Mouse (Mus musculus) mouse embryonic stem cell (cell line): ENCODE measurements around the gene Apaf1.

Experiments used
- in situ Hi-C, 2 experiments: fragments of 300-500 bp; cut with MboI; formaldehyde crosslinking; loops; 1 replicate in 1 of 2; 3 replicates in 1 of 2; pipeline ENCODE4 v1.14.3; 2019 to 2020; ENCODE audit warnings: low sequenced_read_pairs in 2 of 2, low pct_unique_long_range_greater_than_20kb in 1 of 2, mixed read lengths in 1 of 2; ENCODE audit not compliant: unreplicated experiment in 1 of 2

The Apaf1 gene

DNA sequence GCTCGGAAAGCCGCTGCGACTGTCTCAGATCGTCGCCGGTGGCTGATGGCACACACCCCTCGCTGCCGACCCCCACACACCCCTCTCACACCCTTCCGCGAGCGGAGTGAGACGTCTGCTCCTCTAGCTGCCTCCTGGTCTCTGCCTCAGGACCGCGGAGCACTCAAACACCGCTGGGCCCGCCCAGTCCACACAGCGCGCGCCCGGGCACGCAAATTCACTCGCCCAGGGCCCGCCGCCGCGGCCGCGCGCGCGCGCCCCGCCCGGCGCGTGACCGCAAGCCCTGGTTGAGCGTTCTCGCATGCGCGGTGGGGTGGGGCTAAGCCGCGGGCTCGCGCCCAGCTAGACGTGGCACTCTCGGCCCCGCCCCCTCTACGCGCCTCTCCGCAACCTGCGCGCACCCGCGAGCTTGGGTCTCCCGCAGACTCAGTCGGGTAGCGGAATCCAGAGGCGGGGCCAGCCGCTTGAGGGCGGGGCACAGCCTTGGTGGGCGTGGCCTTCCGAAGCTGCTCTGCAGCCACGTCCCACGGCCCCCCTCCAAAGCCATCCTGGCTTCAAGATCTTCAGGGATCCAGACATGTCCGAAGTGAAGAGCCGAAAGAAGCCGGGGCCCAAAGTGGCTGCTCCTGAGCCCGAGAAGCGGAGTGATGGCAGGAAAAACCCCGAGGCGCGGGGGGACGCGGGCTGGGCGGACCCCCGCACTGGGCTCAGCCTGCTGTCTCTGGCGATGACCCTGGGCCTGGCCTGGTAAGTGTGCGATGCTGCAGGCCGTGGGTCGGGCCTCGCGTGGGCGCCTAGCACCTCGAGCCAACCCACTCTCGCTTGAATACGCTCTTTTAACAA is at the start of gene Apaf1, which contains the start of gene Ikbip:
TSS of gene Apaf1 (minus strand) at position 221 of the 843 bp plus-strand sequence.
TSS of gene Ikbip (plus strand) at position 391 of the 843 bp plus-strand sequence.
- in situ Hi-C loops = no loop called here

DNA sequence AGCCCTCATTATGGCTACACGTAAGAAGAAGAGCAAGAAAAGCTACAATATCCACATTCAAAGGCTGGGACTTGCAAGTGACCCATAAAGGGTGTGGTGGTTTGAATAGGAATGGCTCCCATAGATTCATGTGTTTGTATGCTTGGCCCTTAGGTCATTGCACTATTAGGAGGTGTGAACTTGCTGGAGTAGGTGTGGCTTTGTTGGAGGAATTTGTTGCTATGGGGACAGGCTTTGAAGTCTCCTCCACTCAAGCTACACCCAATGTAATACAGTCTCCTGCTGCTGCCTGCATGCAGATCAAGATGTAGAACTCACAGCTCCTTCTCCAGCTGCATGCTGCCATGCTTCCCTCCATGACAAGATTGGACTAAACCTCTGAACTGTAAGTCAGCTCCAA is 49.0 kb upstream of the Apaf1 start:
- in situ Hi-C loops = no loop called here

DNA sequence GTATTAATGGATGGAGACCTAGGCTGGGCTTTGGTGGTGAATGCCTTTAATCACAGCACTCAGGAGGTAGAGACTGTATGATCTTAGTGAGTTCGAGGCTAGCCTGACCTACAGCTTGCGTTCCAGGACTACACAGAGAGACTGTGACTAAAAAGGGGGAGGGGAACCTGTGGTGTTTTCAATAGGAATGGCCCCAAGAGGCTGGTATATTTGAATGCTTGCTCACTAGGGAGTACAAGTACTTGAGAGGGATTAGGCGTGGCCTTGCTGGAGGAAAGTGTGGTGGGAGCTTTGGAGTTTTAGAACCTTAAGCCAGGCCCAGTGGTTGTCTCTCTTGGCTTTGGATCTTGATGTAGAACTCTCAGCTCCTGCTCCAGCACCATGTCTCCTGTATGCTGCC is 48.2 kb upstream of the Apaf1 start:
- in situ Hi-C loops = no loop called here

DNA sequence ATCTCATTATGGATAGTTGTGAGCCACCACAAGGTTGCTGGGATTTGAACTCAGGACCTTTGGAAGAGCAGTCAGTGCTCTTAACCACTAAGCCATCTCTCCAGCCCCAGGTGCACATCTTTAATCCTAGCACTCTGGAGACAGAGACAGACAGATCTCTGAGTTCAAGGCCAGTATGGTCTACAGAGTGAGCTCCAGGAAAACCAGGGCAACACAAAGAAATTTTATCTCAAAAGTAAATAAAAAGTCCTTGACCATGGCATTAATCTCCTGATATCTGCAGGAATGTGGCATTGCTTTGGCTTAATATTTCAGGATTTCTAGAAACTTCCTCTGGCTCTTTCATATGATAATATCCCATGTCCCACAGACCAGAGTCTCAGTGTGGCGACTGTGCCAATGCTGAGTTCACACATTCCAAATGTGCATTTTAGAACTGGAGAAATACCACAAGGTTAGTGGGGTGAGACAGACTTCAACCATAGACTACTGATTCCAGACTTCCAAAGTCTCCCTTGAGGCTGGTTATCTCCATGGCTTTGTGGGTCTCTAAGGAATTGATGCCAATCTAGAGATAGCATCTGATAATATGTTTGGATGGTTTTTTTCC is 46.1 kb upstream of the Apaf1 start:
- in situ Hi-C loops = no loop called here

DNA sequence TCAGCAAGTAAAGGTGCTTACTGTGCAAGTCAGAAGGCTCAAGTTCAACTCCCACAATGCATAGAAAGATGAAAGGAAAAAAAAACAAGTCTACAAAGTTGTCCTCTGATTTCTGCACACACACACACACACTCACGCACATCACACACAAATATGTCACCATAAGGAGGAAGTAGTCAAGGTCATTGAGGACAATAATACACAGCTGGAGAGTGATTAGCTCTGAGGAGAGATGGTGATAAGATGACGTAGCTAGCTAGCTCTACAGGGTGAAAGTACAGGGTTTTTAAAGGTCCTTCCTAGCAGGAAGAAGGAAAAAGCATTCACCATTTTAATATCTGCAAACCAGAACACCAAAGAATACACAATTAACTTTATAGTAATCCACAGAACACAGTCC is 44.8 kb upstream of the Apaf1 start:
- in situ Hi-C loops = no loop called here

DNA sequence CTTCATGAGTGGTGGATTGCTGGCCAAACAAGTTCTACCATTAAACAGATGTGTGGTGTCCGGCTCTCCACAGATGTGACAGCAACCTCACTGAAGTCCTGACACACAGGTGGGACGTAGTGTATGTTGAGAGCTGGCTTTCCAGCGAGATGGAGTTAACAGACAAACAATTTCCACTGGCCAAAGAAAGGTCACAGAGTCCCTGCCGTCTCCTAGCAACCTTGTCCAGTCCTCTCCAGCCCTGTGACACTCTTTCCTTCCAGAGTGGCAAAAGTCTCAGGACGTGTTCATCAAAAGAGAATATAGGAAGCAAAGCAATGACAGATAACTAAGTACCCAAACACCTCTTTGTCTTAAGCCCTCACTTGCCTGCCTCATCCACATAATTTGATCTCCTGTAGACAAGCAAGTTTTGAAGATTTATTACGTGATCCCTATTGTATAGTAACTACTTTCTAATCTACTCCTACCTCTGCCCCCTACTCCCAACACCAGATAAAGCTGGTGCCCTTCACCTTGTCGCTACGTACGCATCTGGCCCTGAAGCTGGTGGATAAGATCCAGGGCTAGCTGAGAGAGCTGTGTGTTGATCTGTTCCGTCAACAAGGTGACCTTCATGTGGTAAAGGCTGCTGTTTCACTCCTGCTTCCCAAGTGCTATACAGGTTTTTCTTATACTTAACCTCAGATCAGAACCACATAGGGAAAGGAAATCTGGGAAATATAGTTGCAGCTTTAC is 44.2 kb upstream of the Apaf1 start:
- in situ Hi-C loops = no loop called here

DNA sequence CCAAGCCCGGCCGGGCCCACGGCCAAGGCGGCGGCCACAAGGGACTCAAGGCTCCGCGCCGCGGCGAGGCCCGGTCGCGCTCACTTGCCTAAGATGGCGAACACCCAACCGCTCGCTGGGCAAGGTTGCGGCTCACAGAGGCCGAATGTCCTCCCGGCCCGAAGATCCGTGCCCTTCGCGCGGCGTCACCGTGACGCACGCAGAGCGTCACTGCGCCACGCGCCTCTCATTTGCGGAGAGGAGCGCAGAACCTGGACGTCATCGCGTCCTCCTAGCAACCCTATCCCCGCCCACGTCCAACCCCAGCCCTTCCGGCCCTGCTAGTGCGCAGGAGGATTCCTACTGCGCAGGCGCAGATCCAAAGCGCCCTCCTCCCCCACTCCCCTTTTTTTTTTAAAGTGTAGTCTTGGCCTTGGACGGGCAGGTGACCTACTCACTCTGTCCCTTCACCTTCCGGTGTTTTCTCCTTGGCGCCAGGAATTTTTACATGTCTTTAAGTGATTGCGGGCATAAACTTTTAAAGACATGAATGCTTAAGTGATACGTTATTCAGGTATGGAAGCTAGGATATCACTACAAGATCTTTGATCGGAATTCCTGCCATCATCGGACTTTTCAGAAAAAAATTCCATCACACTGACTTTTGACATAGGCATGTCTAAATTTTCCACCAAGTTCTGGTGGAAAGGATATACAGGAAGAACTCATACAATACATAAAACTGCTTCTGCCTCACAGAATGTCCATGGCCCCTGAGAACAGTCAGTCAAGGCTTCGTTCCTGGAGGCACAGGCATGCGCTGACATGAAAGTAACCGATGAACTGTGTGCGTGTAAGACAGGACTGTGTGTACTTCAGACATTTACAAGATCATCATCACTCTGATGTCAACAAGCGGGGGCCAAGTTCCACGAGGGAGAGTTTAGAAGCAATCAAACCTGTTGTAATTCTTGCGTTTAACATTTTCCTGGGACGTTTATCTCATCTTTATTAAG is 41.6 kb upstream of the Apaf1 start, which contains the start of gene Slc25a3:
TSS of gene Slc25a3 (minus strand) at position 232 of the 995 bp plus-strand sequence.
- in situ Hi-C loops = no loop called here

DNA sequence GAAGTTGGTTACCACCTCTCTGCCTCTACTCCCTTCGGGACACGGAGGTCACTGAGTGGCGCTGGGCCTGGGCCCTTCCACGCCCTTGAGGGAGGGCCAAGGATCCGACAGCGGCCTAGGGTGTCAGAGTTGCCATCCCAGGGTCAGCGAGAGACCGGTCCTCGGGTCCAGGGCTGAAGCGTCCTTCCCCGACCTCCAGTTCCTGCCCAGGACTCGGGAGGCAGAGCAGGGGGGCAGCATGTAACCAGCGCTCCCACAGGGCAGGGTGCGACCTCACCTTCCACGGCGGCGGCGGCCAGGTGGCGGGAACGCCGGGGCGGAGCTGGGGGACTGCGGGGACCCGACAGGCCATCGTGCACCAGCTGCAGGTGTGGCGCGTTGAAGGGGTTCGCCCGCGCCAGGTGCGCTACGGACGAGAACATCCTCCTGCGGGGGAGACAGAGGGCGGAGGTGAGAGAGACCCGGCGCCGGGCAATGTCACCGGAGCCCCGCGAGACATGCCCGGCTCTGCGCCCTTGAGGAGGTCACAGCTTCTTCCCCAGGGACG is 40.8 kb upstream of the Apaf1 start:
- in situ Hi-C loops = no loop called here

DNA sequence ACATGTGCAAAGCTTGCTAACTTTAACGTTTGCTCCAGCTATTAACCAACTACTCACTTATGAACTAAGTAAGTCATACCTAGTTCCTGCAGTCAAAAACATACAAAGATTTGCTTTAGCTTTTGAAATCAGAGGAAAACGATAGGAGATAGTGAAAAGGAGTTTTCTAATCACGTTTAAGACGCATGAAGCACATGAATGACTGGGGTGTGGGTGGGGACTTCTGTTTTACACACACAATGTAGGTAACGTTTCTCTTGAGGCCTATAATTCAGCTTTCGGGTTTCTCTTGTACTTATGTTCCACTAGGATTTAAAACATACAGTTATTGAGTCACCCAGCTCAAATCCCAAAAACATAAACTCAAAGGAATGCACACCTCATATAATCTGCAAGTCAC is 40.1 kb upstream of the Apaf1 start:
- in situ Hi-C loops = no loop called here

DNA sequence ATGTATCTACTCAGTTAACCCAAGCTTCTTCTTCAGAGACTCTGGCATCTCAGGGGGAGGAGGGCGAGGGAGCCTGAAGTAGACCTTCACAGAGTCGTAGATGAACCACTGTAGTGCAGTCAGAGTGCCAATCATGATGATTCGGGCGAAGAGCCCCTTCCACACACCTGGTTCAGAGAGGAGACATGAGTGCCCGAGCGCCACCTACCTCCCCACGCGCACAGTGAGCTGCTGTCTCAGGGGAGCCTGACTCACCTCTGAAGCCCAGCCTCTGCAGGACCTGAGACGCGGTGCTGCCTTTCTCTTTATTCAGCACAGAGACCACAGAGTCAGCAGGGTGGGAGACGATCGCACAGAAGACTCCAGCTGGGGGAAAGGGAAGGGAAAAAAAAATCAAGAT is 34.4 kb upstream of the Apaf1 start:
- in situ Hi-C loops = no loop called here

DNA sequence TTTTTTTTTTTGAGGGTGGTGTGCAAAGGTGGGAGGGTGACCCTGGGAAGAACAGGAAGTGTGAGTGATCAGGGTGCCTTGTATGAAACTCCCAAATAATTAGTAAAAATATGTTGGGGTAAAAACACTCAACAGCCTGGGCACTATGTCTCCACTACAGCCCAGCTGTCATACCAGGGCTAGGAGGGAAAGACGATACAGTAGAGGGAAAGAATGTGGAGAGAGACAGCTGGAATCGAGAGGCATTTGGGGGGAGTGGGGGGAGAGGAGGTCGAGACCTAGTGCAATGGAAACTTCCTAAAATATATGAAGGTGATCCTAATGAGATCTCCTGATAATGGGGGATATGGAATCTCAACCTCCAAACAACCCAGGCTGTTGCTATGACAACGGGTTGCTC is 27.3 kb upstream of the Apaf1 start:
- in situ Hi-C loops = no loop called here

DNA sequence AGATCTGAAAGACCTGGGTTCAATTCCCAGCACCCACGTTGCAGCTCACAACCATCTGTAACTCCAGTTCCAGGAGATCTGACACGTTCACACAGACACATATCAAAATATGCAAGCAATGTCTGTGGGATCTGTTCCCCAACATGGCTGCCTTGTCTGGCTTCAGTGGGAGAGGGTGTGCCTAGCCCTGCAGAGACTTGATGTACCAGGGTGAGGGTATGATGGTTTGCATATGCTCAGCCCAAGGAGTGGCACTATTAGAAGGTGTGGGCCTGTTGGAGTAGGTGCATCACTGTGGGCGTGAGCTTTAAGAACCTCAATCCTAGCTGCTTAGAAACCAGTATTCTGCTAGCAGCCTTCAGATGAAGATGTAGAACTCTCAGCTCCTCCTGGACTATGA is 23.4 kb upstream of the Apaf1 start:
- in situ Hi-C loops = no loop called here

DNA sequence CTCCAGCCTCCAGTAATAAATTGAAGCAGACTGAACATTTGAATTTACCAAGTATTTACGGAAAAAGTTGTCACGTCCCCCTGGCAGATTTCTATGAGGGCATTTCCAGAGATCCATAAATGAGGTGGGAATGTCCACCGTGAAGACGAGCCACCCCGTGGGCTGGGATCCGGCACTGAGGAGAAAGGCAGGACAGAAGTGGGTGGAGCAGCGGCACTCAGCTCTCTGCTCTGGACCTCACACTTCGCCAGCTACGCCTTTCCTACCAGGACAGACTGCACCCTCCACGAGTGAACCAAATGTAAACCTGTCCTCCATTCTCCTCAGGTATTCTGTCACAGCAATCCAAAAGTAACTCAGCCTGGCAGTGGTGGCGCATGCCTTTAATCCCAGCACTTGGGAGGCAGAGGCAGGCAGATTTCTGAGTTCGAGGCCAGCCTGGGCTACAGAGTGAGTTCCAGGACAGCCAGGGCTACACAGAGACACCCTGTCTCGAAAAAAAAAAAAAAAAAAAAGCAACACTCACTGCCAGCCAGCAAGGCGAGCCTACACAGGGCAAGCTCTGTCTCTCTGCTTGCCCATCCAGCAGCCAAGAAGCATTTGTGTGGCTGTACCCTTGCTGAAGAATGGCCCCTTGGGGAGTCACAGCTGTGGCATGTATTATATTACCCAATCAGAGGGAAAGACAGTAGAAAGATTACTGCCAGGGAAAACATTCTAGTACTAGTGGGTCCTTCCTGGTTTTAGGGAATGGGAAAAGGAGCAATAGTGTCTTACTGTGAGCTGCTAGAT is 20.4 kb upstream of the Apaf1 start:
- in situ Hi-C loops = no loop called here

DNA sequence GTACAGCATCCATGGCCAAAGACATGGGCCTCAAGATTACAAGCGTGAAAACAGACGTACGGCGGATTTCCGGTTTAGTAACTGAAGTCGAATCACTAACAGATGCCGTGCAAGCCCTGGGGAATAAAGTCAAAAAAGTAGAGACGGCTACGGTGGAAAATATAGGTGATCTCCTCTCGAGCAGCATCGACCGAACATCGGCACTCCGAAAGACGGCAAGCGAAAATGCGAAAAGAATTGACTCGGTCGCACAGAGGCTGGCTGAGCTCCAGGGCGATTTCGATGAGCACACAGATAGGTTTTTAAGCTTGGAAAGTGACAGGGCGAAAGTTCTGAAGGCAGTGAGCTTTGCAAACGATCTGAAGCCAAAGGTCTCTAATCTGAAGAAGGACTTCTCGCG is 19.4 kb upstream of the Apaf1 start:
- in situ Hi-C loops = no loop called here

DNA sequence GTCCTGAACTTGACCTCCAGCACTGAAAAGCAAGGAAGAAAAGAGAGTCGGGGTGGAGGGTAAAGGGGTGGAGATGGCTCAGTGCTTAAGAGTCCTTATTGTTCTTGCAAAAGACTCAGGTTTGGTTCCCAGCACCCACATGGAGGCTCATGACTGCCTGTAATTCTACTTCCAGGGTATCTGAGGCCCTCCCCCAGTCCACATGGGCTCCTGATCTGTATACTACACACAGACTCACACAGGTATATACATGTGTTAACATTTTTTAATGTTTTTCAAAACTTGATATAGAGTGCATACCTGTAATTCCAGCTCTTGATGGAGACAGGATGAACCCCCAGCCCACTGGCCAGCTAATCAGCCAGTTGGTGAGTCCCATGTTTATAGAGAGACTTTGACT is 17.5 kb upstream of the Apaf1 start:
- in situ Hi-C loops = no loop called here

DNA sequence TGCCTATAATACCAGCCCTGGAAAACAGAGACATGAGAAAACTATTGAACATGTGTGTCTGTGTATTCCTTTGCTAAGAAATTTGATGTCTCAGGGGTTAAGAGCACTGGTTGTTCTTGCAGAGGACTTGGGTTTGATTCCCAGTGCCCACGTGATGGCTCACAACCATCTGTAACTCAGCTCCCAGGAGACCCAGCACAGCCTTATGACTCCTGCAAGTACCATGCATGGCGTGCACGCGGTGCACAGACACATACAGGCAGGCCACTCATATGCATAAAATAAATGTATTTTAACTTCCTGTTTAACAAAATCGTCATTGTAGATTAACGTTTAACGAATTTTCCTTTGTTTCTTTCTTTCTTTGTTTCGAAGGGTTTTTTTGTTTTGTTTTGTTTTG is 15.5 kb upstream of the Apaf1 start:
- in situ Hi-C loops = no loop called here
